Mouse (Mus musculus): Measurements from ENCODE around the gene A630010A05Rik. TPM values are rescaled to one million over a fixed set of nuclear protein-coding genes. Genes with fewer than 3 reads are reported as not detected.
"Not testable (repeated sequence)": the region's sequence is repeated elsewhere in the genome, so short reads cannot be mapped to it uniquely, and the experiment has no call there.

Gene A630010A05Rik
- not detected for total RNA-seq (2022)

GRCm38 (mm10) chr16:14562017-14562416 lies at the start of gene A630010A05Rik:
Gene A630010A05Rik, plus strand, starts transcription at chr16:14562317.
- DNase-seq (ENCODE audit: low spot score): no peak

GRCm38 (mm10) chr16:14535766-14536165 lies 26.4 kb upstream of the A630010A05Rik start:
- DNase-seq (ENCODE audit: low spot score): no peak

GRCm38 (mm10) chr16:14557191-14557590 lies 4.9 kb upstream of the A630010A05Rik start:
- DNase-seq (ENCODE audit: low spot score): not testable (repeated sequence)

Other genes with a start within 250 kb of the A630010A05Rik start
- 10 to 100 TPM; 61.1 to 70.9 (median 64.9) TPM for gene Fopnl, start 244.9 kb upstream of the A630010A05Rik start, total RNA-seq (2022)
- 10 to 100 TPM; 15.7 to 25.5 (median 21.1) TPM for gene Abcc1, start 200.8 kb upstream of the A630010A05Rik start, total RNA-seq (2022)